8 mouse cellular contexts compared by ENCODE assay signal in the genomic region with DNA sequence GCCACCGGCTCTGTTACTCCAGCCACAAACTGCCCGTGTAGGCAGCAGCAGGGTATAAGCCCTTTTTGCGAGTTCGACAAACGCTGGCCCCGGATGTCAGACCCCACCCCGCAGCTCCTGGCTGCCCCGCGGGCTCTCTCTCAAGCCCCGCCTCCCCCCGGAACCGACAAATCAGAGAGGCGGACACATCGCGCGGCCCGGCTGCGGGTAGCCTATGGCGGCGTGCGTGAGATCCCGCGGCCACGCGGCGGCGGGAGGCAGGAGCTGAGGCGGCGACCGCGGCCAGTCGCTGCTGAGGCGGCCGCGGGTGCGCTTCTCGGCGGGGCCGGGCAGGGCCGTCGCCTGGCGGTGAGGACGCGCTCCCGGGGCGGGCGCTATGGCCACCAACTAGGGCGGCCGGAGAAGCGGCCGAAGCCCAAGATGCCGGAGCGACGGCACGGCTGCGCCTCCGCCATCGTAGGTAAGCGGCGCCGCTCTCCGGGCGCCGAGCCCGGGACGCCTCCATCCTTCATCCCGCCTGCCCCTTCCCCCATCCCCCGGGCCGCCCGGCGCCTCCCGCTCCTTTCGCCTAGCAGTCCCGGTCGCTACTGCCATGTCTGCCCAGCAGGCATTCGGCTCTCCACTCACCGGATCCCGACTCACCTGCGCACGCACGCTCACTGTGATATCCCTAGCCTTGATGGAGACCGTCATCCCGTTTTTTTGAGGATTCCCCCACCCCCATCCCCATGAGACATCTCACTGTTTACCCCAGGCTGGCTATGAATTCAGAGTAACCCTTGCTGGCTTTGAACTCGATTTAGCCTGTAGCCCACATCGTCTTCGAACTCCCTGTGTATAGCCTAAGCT. TPM values are rescaled to one million over a fixed set of nuclear protein-coding genes. Genes with fewer than 3 reads are reported as not detected.
DNase-seq lines count a peak whose midpoint lies in the region; ATAC-seq and TF ChIP-seq lines count a peak whose summit lies in the region.

No protein-coding gene starts in this region.

- TF ChIP-seq EP300 in CH12.LX (IDR thresholded peaks at IDR 0.05; ENCODE audit: low read length) = no peak

- intact Hi-C loops in heart, postnatal 10 days (cut with DNase I) = loop anchor here (5.0 kb wide), 1 partner anchor 38 kb away; no protein-coding TSS in a partner anchor

- H3K27ac ChIP-seq in CH12.LX (ENCODE audit: insufficient read depth, low read depth) = no peak overlapping the region
- H3K27ac ChIP-seq in forebrain, embryonic 13.5 days = peak overlapping the region; percentile 75
- peak overlapping the region; percentile 72 for H3K27ac ChIP-seq in liver, embryonic 15.5 days (replicated peaks)
- H3K27ac ChIP-seq in neural tube, embryonic 11.5 days (ENCODE audit: low read depth, low read length) = peak overlapping the region; percentile 72
- peak overlapping the region; percentile 81 for H3K27ac ChIP-seq in stomach, embryonic 16.5 days (ENCODE audit: low read length)

- peak; percentile 80 for DNase-seq in CH12.LX (ENCODE audit: extremely low read depth)
- DNase-seq in c-Kit-positive CD71-positive TER-119-positive erythroid progenitor cells, embryonic 14.5 days (ENCODE audit: low spot score) = peak; percentile 83
- DNase-seq in heart, postnatal 10 days = peak; percentile 95 to 96
- peak; percentile 95 to 96 for DNase-seq in kidney, postnatal 4 days
- peak; percentile 96 for DNase-seq in neural tube, embryonic 11.5 days (ENCODE audit: low spot score)

- peak overlapping the region; percentile 87 for H3K9ac ChIP-seq in CH12.LX (ENCODE audit: insufficient read depth, low read depth)
- peak overlapping the region; percentile 94 for H3K9ac ChIP-seq in forebrain, embryonic 13.5 days
- H3K9ac ChIP-seq in liver, embryonic 15.5 days = peak overlapping the region; percentile 87
- H3K9ac ChIP-seq in neural tube, embryonic 11.5 days (ENCODE audit: low read length) = peak overlapping the region; percentile 77
- H3K9ac ChIP-seq in stomach, embryonic 16.5 days (ENCODE audit: low read length) = peak overlapping the region; percentile 88

- H3K4me3 ChIP-seq in CH12.LX (replicated peaks in 1 of 3; ENCODE audit: low read depth in 2 of 3, low read length in 2 of 3, poor library complexity in 1 of 3) = peak overlapping the region; percentile 75 to 88 (median 77)
- H3K4me3 ChIP-seq in forebrain, embryonic 13.5 days = peak overlapping the region; percentile 79
- peak overlapping the region; percentile 81 for H3K4me3 ChIP-seq in liver, embryonic 15.5 days (replicated peaks)
- H3K4me3 ChIP-seq in neural tube, embryonic 11.5 days (ENCODE audit: low read depth, low read length) = peak overlapping the region; percentile 65
- peak overlapping the region; percentile 73 for H3K4me3 ChIP-seq in stomach, embryonic 16.5 days (replicated peaks; ENCODE audit: low read length)

- no peaks in the 10 kb centered on the region for H3K27me3 ChIP-seq in CH12.LX (replicated peaks)
- H3K27me3 ChIP-seq in forebrain, embryonic 13.5 days = no peaks in the 10 kb centered on the region
- peaks cover 25% of the 10 kb centered on the region for H3K27me3 ChIP-seq in liver, embryonic 15.5 days
- H3K27me3 ChIP-seq in neural tube, embryonic 11.5 days (ENCODE audit: control insufficient read depth, insufficient read depth, low read length) = no peaks in the 10 kb centered on the region
- H3K27me3 ChIP-seq in stomach, embryonic 16.5 days (ENCODE audit: control insufficient read depth, insufficient read depth, low read length) = no peaks in the 10 kb centered on the region

- dilution Hi-C loops in CH12.LX (cut with MboI; ENCODE audit: extremely low pct_ligation_motif_present, extremely low pct_unique_long_range_greater_than_20kb, low sequenced_read_pairs) = no loop called here

- peak overlapping the region; percentile 64 for H3K4me2 ChIP-seq in CH12.LX (ENCODE audit: insufficient read depth, low read depth, poor library complexity, severe bottlenecking)
- peak overlapping the region; percentile 80 for H3K4me2 ChIP-seq in forebrain, embryonic 13.5 days
- peak overlapping the region; percentile 99 for H3K4me2 ChIP-seq in liver, embryonic 15.5 days
- H3K4me2 ChIP-seq in neural tube, embryonic 11.5 days (ENCODE audit: low read depth) = peak overlapping the region; percentile 49
- peak overlapping the region; percentile 88 for H3K4me2 ChIP-seq in stomach, embryonic 16.5 days (ENCODE audit: low read depth, low read length)

- peaks cover 19% of the 10 kb centered on the region for H3K79me2 ChIP-seq in CH12.LX (replicated peaks; ENCODE audit: control insufficient read depth, extremely low read depth, insufficient read depth, poor library complexity, severe bottlenecking)

- TF ChIP-seq CTCF in CH12.LX (conservative IDR thresholded peaks at IDR 0.05 in 1 of 2, IDR thresholded peaks at IDR 0.05 in 1 of 2; ENCODE audit: low read depth in 2 of 2, low read length in 2 of 2) = no peak

- WGBS in forebrain, embryonic 13.5 days = 1% methylated on average over 60 of the region's 86 CpGs
- 1% methylated on average over 86 of the region's 86 CpGs for WGBS in liver, embryonic 15.5 days (ENCODE audit: insufficient replicate concordance)
- 2% methylated on average over 58 of the region's 86 CpGs for WGBS in neural tube, embryonic 11.5 days
- 1% methylated on average over 67 of the region's 86 CpGs for WGBS in stomach, embryonic 16.5 days

- H3K36me3 ChIP-seq in CH12.LX (replicated peaks in 1 of 2; ENCODE audit: control insufficient read depth in 1 of 2, insufficient read depth in 1 of 2, low read length in 1 of 2) = peaks cover 7 to 33% of the 10 kb centered on the region in 2 experiments
- H3K36me3 ChIP-seq in forebrain, embryonic 13.5 days (ENCODE audit: poor library complexity, severe bottlenecking) = peaks cover 14% of the 10 kb centered on the region
- H3K36me3 ChIP-seq in liver, embryonic 15.5 days (replicated peaks) = peaks cover 7% of the 10 kb centered on the region
- no peaks in the 10 kb centered on the region; the same call in 1 of the 2 replicates for H3K36me3 ChIP-seq in neural tube, embryonic 11.5 days (ENCODE audit: control insufficient read depth, insufficient read depth, low read length)
- no peaks in the 10 kb centered on the region; the same call in 1 of the 2 replicates for H3K36me3 ChIP-seq in stomach, embryonic 16.5 days (ENCODE audit: control insufficient read depth, insufficient read depth, low read length)

- H3K9me3 ChIP-seq in CH12.LX (replicated peaks; ENCODE audit: low read length) = peaks cover 5% of the 10 kb centered on the region
- peaks cover 5% of the 10 kb centered on the region; the same call in 1 of the 2 replicates for H3K9me3 ChIP-seq in forebrain, embryonic 13.5 days (replicated peaks)
- H3K9me3 ChIP-seq in liver, embryonic 15.5 days (replicated peaks) = no peaks in the 10 kb centered on the region
- H3K9me3 ChIP-seq in neural tube, embryonic 11.5 days (ENCODE audit: control insufficient read depth, low read length) = 0 out of 2 replicates have a peak, but pooled peaks cover 4% of the 10 kb centered on the region
- H3K9me3 ChIP-seq in stomach, embryonic 16.5 days (replicated peaks; ENCODE audit: control insufficient read depth, low read length) = no peaks in the 10 kb centered on the region

- H3K4me1 ChIP-seq in CH12.LX (ENCODE audit: control insufficient read depth in 1 of 2, insufficient read depth in 2 of 2) = peaks cover 11 to 52% of the 10 kb centered on the region in 2 experiments; a peak in 3 of 4 replicates
- peaks cover 9% of the 10 kb centered on the region; the same call in 1 of the 2 replicates for H3K4me1 ChIP-seq in forebrain, embryonic 13.5 days
- peaks cover 45% of the 10 kb centered on the region for H3K4me1 ChIP-seq in liver, embryonic 15.5 days (replicated peaks)
- 0 out of 2 replicates have a peak, but pooled peaks cover 2% of the 10 kb centered on the region for H3K4me1 ChIP-seq in neural tube, embryonic 11.5 days (ENCODE audit: control insufficient read depth, insufficient read depth, low read length)
- H3K4me1 ChIP-seq in stomach, embryonic 16.5 days (ENCODE audit: control insufficient read depth, insufficient read depth, low read length) = peaks cover 15% of the 10 kb centered on the region

- peak; percentile 99 for ATAC-seq in forebrain, embryonic 13.5 days
- peak; percentile 92 for ATAC-seq in liver, embryonic 15.5 days (ENCODE audit: insufficient read depth)
- ATAC-seq in neural tube, embryonic 11.5 days (ENCODE audit: insufficient read depth, low FRiP score, low TSS enrichment) = peak; percentile 98
- peak; percentile 95 for ATAC-seq in stomach, embryonic 16.5 days (ENCODE audit: insufficient read depth, low FRiP score)

- TF ChIP-seq RAD21 in CH12.LX (IDR thresholded peaks at IDR 0.05; ENCODE audit: low read depth, low read length) = no peak

- peak; percentile 94 for TF ChIP-seq POLR2A in CH12.LX (IDR thresholded peaks at IDR 0.05; ENCODE audit: low read depth, low read length)

- in situ Hi-C loops in CH12.LX (cut with MboI; ENCODE audit: low pct_ligation_motif_present, low pct_unique_long_range_greater_than_20kb, low sequenced_read_pairs) = no loop called here

RNA-seq across cellular contexts. Expression of gene Tpst1, which starts 6.3 kb away (rescaled TPM):
- total RNA-seq in CH12.LX (2012; rRNA removed) (36.8 and 45.5 TPM in 2 replicates), CH12.LX (2014; rRNA removed) (49.9 and 52.5 TPM in 2 replicates)
- polyA plus RNA-seq in CH12.LX (2012; ENCODE audit: insufficient read length, low read depth) = 43.2 and 50.4 TPM in 2 replicates
- polyA plus RNA-seq in forebrain, embryonic 13.5 days (2015; fragmentation: Nextera tagmentation; extraction: Ambion mirVana) = 47.5 and 50.2 TPM in 2 replicates
- 10 to 100 TPM; 22.5 to 24.8 TPM for total RNA-seq in heart, postnatal 10 days (2021)
- polyA plus RNA-seq in liver, embryonic 15.5 days (2015; fragmentation: Nextera tagmentation; extraction: Ambion mirVana) = 22.6 and 23.0 TPM in 2 replicates
- polyA plus RNA-seq in neural tube, embryonic 11.5 days (2014; fragmentation: Nextera tagmentation; extraction: Ambion mirVana) = 57.0 and 63.1 TPM in 2 replicates
- 68.7 and 76.4 TPM in 2 replicates for polyA plus RNA-seq in stomach, embryonic 16.5 days (2015; fragmentation: Nextera tagmentation; extraction: Ambion mirVana)

RNA-seq across cellular contexts. Expression of gene Crcp, which starts 50.3 kb away (rescaled TPM):
- 42.3 and 50.2 TPM in 2 replicates for total RNA-seq in CH12.LX (2012; rRNA removed)
- 57.1 and 58.3 TPM in 2 replicates for total RNA-seq in CH12.LX (2014; rRNA removed)
- 63.2 and 73.6 TPM in 2 replicates for polyA plus RNA-seq in CH12.LX (2012; ENCODE audit: insufficient read length, low read depth)
- polyA plus RNA-seq in forebrain, embryonic 13.5 days (2015; fragmentation: Nextera tagmentation; extraction: Ambion mirVana) = 67.0 and 77.0 TPM in 2 replicates
- total RNA-seq in heart, postnatal 10 days (2021) = 10 to 100 TPM; 14.9 to 15.1 TPM
- polyA plus RNA-seq in liver, embryonic 15.5 days (2015; fragmentation: Nextera tagmentation; extraction: Ambion mirVana) = 23.1 and 24.0 TPM in 2 replicates
- polyA plus RNA-seq in neural tube, embryonic 11.5 days (2014; fragmentation: Nextera tagmentation; extraction: Ambion mirVana) = 38.6 and 43.2 TPM in 2 replicates
- polyA plus RNA-seq in stomach, embryonic 16.5 days (2015; fragmentation: Nextera tagmentation; extraction: Ambion mirVana) = 32.1 and 33.1 TPM in 2 replicates

RNA-seq across cellular contexts. Expression of gene Asl, which starts 50.4 kb away (rescaled TPM):
- 54.4 and 70.4 TPM in 2 replicates for total RNA-seq in CH12.LX (2012; rRNA removed)
- total RNA-seq in CH12.LX (2014; rRNA removed) = 44.8 and 45.3 TPM in 2 replicates
- polyA plus RNA-seq in CH12.LX (2012; ENCODE audit: insufficient read length, low read depth) = 60.1 and 61.0 TPM in 2 replicates
- 23.3 and 28.6 TPM in 2 replicates for polyA plus RNA-seq in forebrain, embryonic 13.5 days (2015; fragmentation: Nextera tagmentation; extraction: Ambion mirVana)
- 10 to 100 TPM in 1 of 2 experiments, 1 to 10 TPM in 1; 9.6 to 10.0 TPM for total RNA-seq in heart, postnatal 10 days (2021)
- polyA plus RNA-seq in liver, embryonic 15.5 days (2015; fragmentation: Nextera tagmentation; extraction: Ambion mirVana) = 53.1 and 57.8 TPM in 2 replicates
- 30.8 and 32.2 TPM in 2 replicates for polyA plus RNA-seq in neural tube, embryonic 11.5 days (2014; fragmentation: Nextera tagmentation; extraction: Ambion mirVana)
- 46.5 and 47.8 TPM in 2 replicates for polyA plus RNA-seq in stomach, embryonic 16.5 days (2015; fragmentation: Nextera tagmentation; extraction: Ambion mirVana)

Comparison
In these comparisons a context has a peak if more than half of its experiments do, and no peak if none do; other contexts are left out.
1. H3K4me2 ChIP-seq: peak in every context shown above with its lines; median percentile 99 in liver, embryonic 15.5 days; 88 in stomach, embryonic 16.5 days; 80 in forebrain, embryonic 13.5 days; 64 in CH12.LX; 49 in neural tube, embryonic 11.5 days.